Mouse (Mus musculus) T-helper 17 cell (primary cell): ENCODE data around the gene Hs3st2.

Experiments
- in situ Hi-C, 2 experiments: fragments of 300-600 bp; cut with MboI, MseI; formaldehyde crosslinking; loops; 1 replicate in 1 of 2; 2 replicates in 1 of 2; pipeline ENCODE4 v1.15.1; 2025; ENCODE audit warnings: high pct_unique_total_duplicates in 2 of 2

Gene Hs3st2

GRCm38 (mm10) chr7:121539405-121540275 is 148.0 kb downstream of the Hs3st2 start:
- in situ Hi-C loops = no loop called here

GRCm38 (mm10) chr7:121542458-121542857 is 150.8 kb downstream of the Hs3st2 start:
- in situ Hi-C loops = no loop called here

DNA sequence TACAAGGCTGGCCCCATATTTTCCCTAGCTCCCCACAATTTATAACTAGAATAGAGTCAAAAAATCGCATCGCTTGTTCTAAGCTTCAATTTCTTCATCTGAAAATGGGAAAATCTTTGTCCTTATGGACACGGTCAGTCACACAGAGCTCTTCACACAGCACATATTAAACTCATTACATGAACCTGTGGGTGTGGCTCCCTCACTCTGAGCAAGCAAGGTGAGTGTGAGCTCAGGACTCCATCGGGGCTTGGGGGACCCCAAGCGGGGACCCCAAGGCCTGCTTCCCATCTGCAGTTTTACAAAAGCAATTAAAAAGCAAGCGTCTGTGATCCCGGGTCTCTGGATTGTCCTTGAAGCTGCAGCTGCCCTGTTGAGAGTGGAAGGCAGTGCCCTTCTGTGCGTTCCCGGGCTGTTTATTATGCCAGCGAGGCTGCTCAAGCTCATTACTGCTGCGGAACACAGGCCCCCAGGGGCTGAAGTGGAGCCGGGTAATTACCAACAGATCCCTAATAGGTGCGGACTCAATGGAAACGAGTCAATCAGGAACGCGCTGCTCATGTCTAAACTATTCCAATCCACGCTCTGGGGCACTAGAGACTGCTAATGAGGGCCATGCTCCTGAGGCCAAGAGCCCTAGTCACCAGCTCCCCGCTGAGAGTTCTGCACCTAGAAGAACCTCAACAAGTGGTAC is 157.8 kb downstream of the Hs3st2 start:
- in situ Hi-C loops = no loop called here
